Mouse (Mus musculus): ENCODE data around the gene Gm10251.
A peak's percentile ranks its signal among the peaks of the same experiment; 100 is the strongest.
"Not testable (repeated sequence)": the region's sequence is repeated elsewhere in the genome, so short reads cannot be mapped to it uniquely, and the experiment has no call there.

Gm10251 gene

DNA sequence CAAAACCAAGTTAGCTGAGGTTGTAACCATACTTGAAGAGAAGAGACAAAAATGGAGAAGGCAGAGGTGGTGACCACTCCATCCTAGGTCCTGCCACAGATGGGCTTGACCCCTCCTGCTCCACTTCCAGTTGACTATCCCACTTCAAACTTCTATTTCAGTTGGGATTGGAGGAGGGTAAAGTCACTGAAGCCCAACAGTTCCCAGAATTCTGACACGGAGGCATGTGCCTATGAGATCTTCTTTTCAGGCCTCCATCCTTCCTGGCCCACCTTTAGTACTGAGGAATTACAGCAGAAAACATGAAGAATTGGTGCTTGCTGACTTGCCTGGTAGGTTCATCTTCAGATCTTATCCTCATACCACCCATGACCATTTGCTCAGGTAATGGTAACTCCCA lies at the start of gene Gm10251:
TSS of gene Gm10251 (minus strand) at position 101 of the 400 bp plus-strand sequence.
- DNase-seq (ENCODE audit: low spot score in 2 of 2) = not testable (repeated sequence)

DNA sequence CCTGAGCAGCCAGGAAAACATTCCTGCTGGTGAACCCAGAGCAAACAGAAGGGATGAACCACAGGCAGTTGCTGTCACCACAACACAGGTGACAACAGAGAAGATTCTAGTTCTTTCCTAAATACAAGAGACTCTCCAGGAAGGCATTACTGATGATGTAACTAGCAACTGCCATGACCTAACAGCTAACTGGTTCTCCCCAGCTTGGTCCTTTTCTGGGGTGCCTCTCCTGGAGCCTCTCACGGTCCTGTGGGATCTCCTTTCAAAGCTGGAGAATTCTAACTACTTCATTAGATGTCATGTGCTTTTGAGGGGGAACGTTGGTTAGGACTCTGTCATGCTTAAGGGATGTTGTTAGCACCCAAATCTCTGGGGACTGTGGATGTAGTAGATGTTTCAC lies 36.2 kb upstream of the Gm10251 start, which contains the start of gene Gm8050:
TSS of gene Gm8050 (minus strand) at position 101 of the 400 bp plus-strand sequence.
- not testable (repeated sequence) for DNase-seq (ENCODE audit: low spot score in 2 of 2)

- not testable (repeated sequence) for DNase-seq (ENCODE audit: low spot score in 2 of 2)
Observed at GRCm38 (mm10) chr14:6622318-6622717, 61.7 kb downstream of the Gm10251 start, which contains the start of gene Gm3460. Gene Gm3460 (minus strand): TSS chr14:6622418.

- peak; percentile 1 to 9 for DNase-seq (ENCODE audit: low spot score in 2 of 2)
Observed at GRCm38 (mm10) chr14:6606436-6606835, 77.5 kb downstream of the Gm10251 start.

GRCm38 (mm10) chr14:6605004-6605403 lies 79.0 kb downstream of the Gm10251 start:
- peak; percentile 5 to 13 for DNase-seq (ENCODE audit: low spot score in 2 of 2)

DNA sequence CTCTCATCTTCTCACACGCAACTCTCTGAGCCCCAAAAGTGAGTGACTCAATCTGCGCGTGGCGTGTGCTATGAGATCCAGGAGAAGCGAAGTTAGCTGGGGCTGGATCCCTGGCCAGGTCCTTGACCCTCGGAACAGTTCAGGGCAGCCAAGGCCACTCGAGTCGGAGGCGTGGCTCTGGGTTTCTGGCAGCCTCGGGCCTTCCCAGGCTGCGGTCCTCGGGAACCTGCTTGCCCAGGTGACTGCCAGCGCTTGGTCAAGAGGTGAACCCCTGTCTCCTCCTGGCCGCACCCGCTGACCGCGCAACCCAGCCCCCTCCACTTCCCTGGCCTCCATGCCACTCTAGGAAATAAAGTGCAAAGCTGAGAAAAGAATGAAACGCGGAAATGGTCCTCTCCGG lies 79.4 kb downstream of the Gm10251 start:
- DNase-seq (ENCODE audit: low spot score in 2 of 2) = peak in 1 of 2 experiments; percentile 0

DNA sequence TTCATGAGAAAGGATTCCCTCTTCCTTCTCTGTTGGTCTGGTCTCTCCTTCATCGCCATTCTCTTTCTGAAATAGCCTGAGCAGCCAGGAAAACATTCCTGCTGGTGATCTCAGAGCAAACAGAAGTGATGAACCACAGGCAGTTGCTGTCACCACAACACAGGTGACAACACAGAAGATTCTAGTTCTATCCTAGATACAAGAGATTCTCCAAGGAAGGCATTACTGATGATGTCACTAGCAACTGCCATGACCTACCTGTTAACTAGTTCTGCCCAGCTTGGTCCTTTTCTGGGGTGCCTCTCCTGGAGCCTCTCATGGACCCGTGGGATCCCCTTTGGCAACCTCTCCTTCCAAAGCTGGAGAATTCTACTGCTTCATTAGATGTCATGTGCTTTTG lies 93.5 kb downstream of the Gm10251 start, which contains the start of gene Gm3629:
TSS of gene Gm3629 (minus strand) at position 101 of the 400 bp plus-strand sequence.
- DNase-seq (ENCODE audit: low spot score in 2 of 2) = not testable (repeated sequence)

Measured in frontal cortex, postnatal 36 days (tissue).